Mouse (Mus musculus) retina, postnatal 7 days (tissue): ENCODE measurements around the gene Kif5a.

Experiments
- DNase-seq: peaks from one replicate; pipeline ENCODE4 v3.0.0-alpha.2; 2012; ENCODE audit warnings: low read depth, low spot score

Kif5a gene

DNA sequence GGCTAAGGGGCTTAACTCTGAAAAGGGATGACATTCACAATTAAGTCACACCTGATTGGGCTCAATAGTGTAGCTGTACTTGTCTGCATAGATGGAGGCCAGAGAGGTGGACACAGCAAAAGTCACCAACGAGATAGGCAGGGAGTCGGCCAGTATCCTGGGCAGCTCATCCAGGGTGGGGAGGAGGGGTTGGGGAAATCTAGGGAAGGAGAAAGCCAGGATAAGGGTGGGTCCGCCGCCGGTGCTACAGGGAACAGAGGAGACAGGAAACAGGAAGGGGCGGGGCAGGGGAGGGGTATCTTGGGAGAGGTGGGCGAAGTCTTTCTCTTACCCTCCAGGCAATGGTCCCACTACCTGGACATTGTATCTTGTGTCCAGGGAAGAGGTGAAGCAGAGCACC, 86.4 kb downstream of the Kif5a start:
- no peak for DNase-seq

- no peak for DNase-seq
Observed at GRCm38 (mm10) chr10:127176228-127176627, 86.9 kb downstream of the Kif5a start.
